26 mouse cellular contexts compared by ENCODE assay signal in the genomic region with DNA sequence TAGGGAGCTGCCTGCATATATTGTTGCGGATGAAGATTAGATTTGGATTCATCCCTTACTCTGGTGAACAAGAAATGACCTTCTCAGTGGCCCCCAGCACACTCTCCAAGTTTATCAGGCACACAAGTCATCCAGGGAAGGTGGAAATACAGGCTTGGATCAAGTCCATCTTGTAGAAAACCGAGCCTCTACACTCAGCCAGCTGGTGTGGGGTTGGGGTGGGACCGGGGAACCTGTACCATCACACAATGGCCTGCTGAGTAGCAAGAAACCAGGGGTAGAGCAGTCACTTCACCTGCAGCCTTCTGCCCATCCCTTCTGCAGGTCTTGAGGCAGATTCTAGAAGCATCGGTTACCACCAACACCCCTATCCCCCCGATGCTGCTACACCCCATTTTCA. TPM values are rescaled to one million over a fixed set of nuclear protein-coding genes. Genes with fewer than 3 reads are reported as not detected.
DNase-seq lines count a peak whose midpoint lies in the region; ATAC-seq and TF ChIP-seq lines count a peak whose summit lies in the region.
"Had no signal": no experiment of that assay in that cellular context is flagged by ENCODE, and none has a peak within 500 bp of the region (broad histone marks: within the 10 kb centered on the region; RNA-seq: fewer than 3 reads in every experiment).

No protein-coding gene starts in this region.

- no peak overlapping the region for H3K4me2 ChIP-seq in heart, embryonic 11.5 days
- no peak overlapping the region for H3K4me2 ChIP-seq in midbrain, embryonic 14.5 days (ENCODE audit: low read length)
- H3K4me2 ChIP-seq: embryonic facial prominence, embryonic 12.5 days; forebrain, embryonic 13.5 days had no signal

- intact Hi-C loops in gastrocnemius, adult 2 months (cut with DNase I), result no loop called here

- no peak overlapping the region for H3K4me3 ChIP-seq in gastrocnemius, adult 2 months
- no peak overlapping the region for H3K4me3 ChIP-seq in heart, embryonic 11.5 days (ENCODE audit: low read depth, low read length)
- H3K4me3 ChIP-seq in midbrain, embryonic 14.5 days (replicated peaks; ENCODE audit: low read depth, low read length), result no peak overlapping the region
- H3K4me3 ChIP-seq in midbrain, embryonic 10.5 days, result no peak overlapping the region
- H3K4me3 ChIP-seq: embryonic facial prominence, embryonic 10.5 days; embryonic facial prominence, embryonic 12.5 days; forebrain, embryonic 13.5 days had no signal

- peaks cover 97% of the 10 kb centered on the region for H3K9me3 ChIP-seq in heart, embryonic 11.5 days (replicated peaks; ENCODE audit: control insufficient read depth, low read length)
- peaks cover 98% of the 10 kb centered on the region for H3K9me3 ChIP-seq in midbrain, embryonic 14.5 days (ENCODE audit: control insufficient read depth, low read length)
- H3K9me3 ChIP-seq in midbrain, embryonic 10.5 days (replicated peaks), result peaks cover 98% of the 10 kb centered on the region

- no peak overlapping the region for H3K27ac ChIP-seq in gastrocnemius, adult 2 months
- H3K27ac ChIP-seq in heart, embryonic 11.5 days (ENCODE audit: low read depth, low read length), result no peak overlapping the region
- H3K27ac ChIP-seq in midbrain, embryonic 14.5 days (replicated peaks; ENCODE audit: low read depth, low read length), result no peak overlapping the region
- H3K27ac ChIP-seq in midbrain, embryonic 10.5 days (replicated peaks), result no peak overlapping the region
- H3K27ac ChIP-seq: embryonic facial prominence, embryonic 10.5 days; embryonic facial prominence, embryonic 12.5 days; forebrain, embryonic 13.5 days had no signal

- H3K4me1 ChIP-seq in heart, embryonic 11.5 days (ENCODE audit: control insufficient read depth, insufficient read depth, low read length), result no peaks in the 10 kb centered on the region
- no peaks in the 10 kb centered on the region for H3K4me1 ChIP-seq in midbrain, embryonic 14.5 days (ENCODE audit: control insufficient read depth, insufficient read depth, low read length)
- no peaks in the 10 kb centered on the region for H3K4me1 ChIP-seq in midbrain, embryonic 10.5 days
- H3K4me1 ChIP-seq: embryonic facial prominence, embryonic 10.5 days; embryonic facial prominence, embryonic 12.5 days; forebrain, embryonic 13.5 days had no signal

- H3K27me3 ChIP-seq in heart, embryonic 11.5 days (ENCODE audit: control insufficient read depth, insufficient read depth, low read length), result no peaks in the 10 kb centered on the region
- no peaks in the 10 kb centered on the region for H3K27me3 ChIP-seq in midbrain, embryonic 14.5 days (ENCODE audit: control insufficient read depth, insufficient read depth, low read length)
- no peaks in the 10 kb centered on the region for H3K27me3 ChIP-seq in midbrain, embryonic 10.5 days (ENCODE audit: low read depth, poor library complexity, severe bottlenecking)
- H3K27me3 ChIP-seq: embryonic facial prominence, embryonic 12.5 days; forebrain, embryonic 13.5 days; Patski had no signal

- ATAC-seq in heart, embryonic 11.5 days (replicated peaks; ENCODE audit: insufficient number of reproducible peaks, low FRiP score, low TSS enrichment), result no peak
- ATAC-seq in midbrain, embryonic 14.5 days (ENCODE audit: low FRiP score, low TSS enrichment), result 0 out of 2 replicates have a peak, but pooled peaks have one; percentile 0
- ATAC-seq: activated CD4-positive, CD25-positive, alpha-beta regulatory T cell, adult 4 months; CD4-positive, CD25-positive, alpha-beta regulatory T cell, adult 4 months; forebrain, embryonic 13.5 days; Patski had no signal

- DNase-seq in gastrocnemius, adult 2 months, result peak; percentile 27
- no peak for DNase-seq in gastrocnemius, postnatal 25 days
- peak; percentile 93 for DNase-seq in heart, adult 11 months
- DNase-seq in midbrain, embryonic 14.5 days, result no peak
- no peak for DNase-seq in midbrain, embryonic 10.5 days (ENCODE audit: low spot score)
- DNase-seq in testis, postnatal 10 days (ENCODE audit: low spot score), result peak; percentile 55
- DNase-seq in testis, postnatal 14 days (ENCODE audit: low spot score), result no peak
- DNase-seq: adrenal gland, adult 8-10 months; adrenal gland, postnatal 14 days; adrenal gland, postnatal 36 days; B cell, adult 2 months; cerebellum, adult 11-12 months; cerebellum, adult 2 months; cerebellum, adult 9-10 months; cerebellum, postnatal 10 days had no signal

- TF ChIP-seq CTCF in gastrocnemius, adult 2 months (IDR thresholded peaks at IDR 0.05), result no peak

- no peak overlapping the region for H3K9ac ChIP-seq in heart, embryonic 11.5 days (ENCODE audit: low read depth, low read length)
- H3K9ac ChIP-seq in midbrain, embryonic 14.5 days (replicated peaks; ENCODE audit: low read length), result no peak overlapping the region
- H3K9ac ChIP-seq: embryonic facial prominence, embryonic 12.5 days; forebrain, embryonic 13.5 days had no signal

- no peaks in the 10 kb centered on the region for H3K36me3 ChIP-seq in heart, embryonic 11.5 days (ENCODE audit: control insufficient read depth, insufficient read depth, low read length)
- H3K36me3 ChIP-seq in midbrain, embryonic 14.5 days (ENCODE audit: control insufficient read depth, insufficient read depth, low read length), result no peaks in the 10 kb centered on the region
- H3K36me3 ChIP-seq in midbrain, embryonic 10.5 days, result no peaks in the 10 kb centered on the region
- H3K36me3 ChIP-seq: embryonic facial prominence, embryonic 10.5 days; embryonic facial prominence, embryonic 12.5 days; G1E had no signal

- WGBS in heart, embryonic 11.5 days (ENCODE audit: insufficient replicate concordance), result 41% methylated on average over 5 of the region's 5 CpGs
- 43% methylated on average over 5 of the region's 5 CpGs for WGBS in midbrain, embryonic 14.5 days
- WGBS in midbrain, embryonic 10.5 days, result 47% methylated on average over 5 of the region's 5 CpGs

RNA-seq across cellular contexts. Expression of gene Mroh2a, which starts 7.9 kb away (rescaled TPM):
- total RNA-seq in gastrocnemius, adult 2 months (2021), result not detected
- not detected for total RNA-seq in gastrocnemius, postnatal 25 days (2021)
- 0.63 and 1.1 TPM in 2 replicates for polyA plus RNA-seq in heart, embryonic 11.5 days (2014; fragmentation: Nextera tagmentation; extraction: Ambion mirVana)
- polyA plus RNA-seq in midbrain, embryonic 14.5 days (2014; fragmentation: Nextera tagmentation; extraction: Ambion mirVana), result 0.66 and 1.8 TPM in 2 replicates
- 0.91 and 1.3 TPM in 2 replicates for polyA plus RNA-seq in midbrain, embryonic 10.5 days (2016; fragmentation: Nextera tagmentation; extraction: Ambion mirVana)
- polyA plus RNA-seq: cortical plate, adult 2 months; G1E had no signal

RNA-seq across cellular contexts. Expression of gene Ugt1a1, which starts 22.9 kb away (rescaled TPM):
- total RNA-seq in gastrocnemius, adult 2 months (2021), result not detected
- total RNA-seq in gastrocnemius, postnatal 25 days (2021), result under 1 TPM in 1 of 2 experiments, not detected in 1; 0.13 TPM
- polyA plus RNA-seq in heart, embryonic 11.5 days (2014; fragmentation: Nextera tagmentation; extraction: Ambion mirVana), result not detected in 2 replicates
- polyA plus RNA-seq in midbrain, embryonic 14.5 days (2014; fragmentation: Nextera tagmentation; extraction: Ambion mirVana), result not detected in 2 replicates
- not detected in 2 replicates for polyA plus RNA-seq in midbrain, embryonic 10.5 days (2016; fragmentation: Nextera tagmentation; extraction: Ambion mirVana)
- total RNA-seq: CH12.LX had no signal
- polyA plus RNA-seq: activated CD4-positive, CD25-positive, alpha-beta regulatory T cell, adult 4 months; CD4-positive, CD25-positive, alpha-beta regulatory T cell, adult 4 months; cerebellum, adult 2 months; embryonic facial prominence, embryonic 10.5 days; embryonic facial prominence, embryonic 12.5 days; forebrain, embryonic 11.5 days; forebrain, embryonic 13.5 days; G1E had no signal

RNA-seq across cellular contexts. Expression of gene Dnajb3, which starts 29.1 kb away (rescaled TPM):
- not detected for total RNA-seq in gastrocnemius, adult 2 months (2021)
- total RNA-seq in gastrocnemius, postnatal 25 days (2021), result under 1 TPM in 1 of 2 experiments, not detected in 1; 0.27 TPM
- 9.6 and 10.4 TPM in 2 replicates for polyA plus RNA-seq in heart, embryonic 11.5 days (2014; fragmentation: Nextera tagmentation; extraction: Ambion mirVana)
- polyA plus RNA-seq in midbrain, embryonic 14.5 days (2014; fragmentation: Nextera tagmentation; extraction: Ambion mirVana), result 12.9 and 14.2 TPM in 2 replicates
- polyA plus RNA-seq in midbrain, embryonic 10.5 days (2016; fragmentation: Nextera tagmentation; extraction: Ambion mirVana), result 10.7 and 11.1 TPM in 2 replicates
- total RNA-seq: CH12.LX had no signal
- polyA plus RNA-seq: G1E, Patski had no signal

RNA-seq across cellular contexts. Expression of gene Ugt1a2, which starts 34.2 kb away (rescaled TPM):
- total RNA-seq in gastrocnemius, adult 2 months (2021), result not detected
- under 1 TPM in 1 of 2 experiments, not detected in 1; 0.27 TPM for total RNA-seq in gastrocnemius, postnatal 25 days (2021)
- not detected in 2 replicates for polyA plus RNA-seq in heart, embryonic 11.5 days (2014; fragmentation: Nextera tagmentation; extraction: Ambion mirVana)
- not detected in 2 replicates for polyA plus RNA-seq in midbrain, embryonic 14.5 days (2014; fragmentation: Nextera tagmentation; extraction: Ambion mirVana)
- polyA plus RNA-seq in midbrain, embryonic 10.5 days (2016; fragmentation: Nextera tagmentation; extraction: Ambion mirVana), result not detected in 2 replicates
- total RNA-seq: CH12.LX had no signal
- polyA plus RNA-seq: activated CD4-positive, CD25-positive, alpha-beta regulatory T cell, adult 4 months; CD4-positive, CD25-positive, alpha-beta regulatory T cell, adult 4 months; cerebellum, adult 2 months; cortical plate, adult 2 months; embryonic facial prominence, embryonic 10.5 days; embryonic facial prominence, embryonic 12.5 days; forebrain, embryonic 11.5 days; forebrain, embryonic 13.5 days; G1E had no signal

RNA-seq across cellular contexts. Expression of gene Hjurp, which starts 42.8 kb away (rescaled TPM):
- 1 to 10 TPM; 6.1 to 6.6 TPM for total RNA-seq in gastrocnemius, adult 2 months (2021)
- total RNA-seq in gastrocnemius, postnatal 25 days (2021), result 1 to 10 TPM; 7.8 to 8.7 TPM
- polyA plus RNA-seq in heart, embryonic 11.5 days (2014; fragmentation: Nextera tagmentation; extraction: Ambion mirVana), result 117 and 118 TPM in 2 replicates
- 52.9 and 80.2 TPM in 2 replicates for polyA plus RNA-seq in midbrain, embryonic 14.5 days (2014; fragmentation: Nextera tagmentation; extraction: Ambion mirVana)
- 213 and 222 TPM in 2 replicates for polyA plus RNA-seq in midbrain, embryonic 10.5 days (2016; fragmentation: Nextera tagmentation; extraction: Ambion mirVana)

Comparison
In these comparisons a context has a peak if more than half of its experiments do, and no peak if none do; other contexts are left out.
1. DNase-seq: peak in gastrocnemius, adult 2 months (single experiment), heart, adult 11 months (single experiment) and testis, postnatal 10 days (single experiment); none in gastrocnemius, postnatal 25 days (single experiment), midbrain, embryonic 14.5 days (single experiment), midbrain, embryonic 10.5 days (single experiment) and testis, postnatal 14 days (single experiment).